Mouse (Mus musculus): ENCODE measurements at regions not wholly inside any gene's neighbourhood (a gene's known extent, or its start where the extent isn't known, plus 50 kb on each side); places are given as distances from the start of the nearest gene placed in this dataset.

DNA sequence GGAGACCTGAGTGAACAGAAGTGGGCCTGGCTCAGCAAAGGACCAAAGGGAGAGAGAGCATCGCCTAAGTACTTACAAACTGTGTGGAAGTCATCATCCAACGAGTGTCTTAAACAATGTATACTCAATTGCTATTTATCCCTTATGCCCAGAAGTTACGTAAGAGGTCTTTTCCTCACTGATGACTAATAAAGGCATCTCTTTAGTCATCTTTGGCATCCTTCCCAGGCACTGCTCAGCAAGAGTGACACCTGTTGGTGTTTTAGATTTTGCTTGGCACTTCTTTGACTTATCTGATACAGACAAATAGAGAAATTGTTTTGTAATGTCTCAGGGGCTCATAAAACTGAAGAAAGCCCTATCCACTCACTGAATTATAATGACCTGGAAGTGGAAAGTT, 59.4 kb upstream of the Cenpw start:
- DNase-seq, result no peak

DNA sequence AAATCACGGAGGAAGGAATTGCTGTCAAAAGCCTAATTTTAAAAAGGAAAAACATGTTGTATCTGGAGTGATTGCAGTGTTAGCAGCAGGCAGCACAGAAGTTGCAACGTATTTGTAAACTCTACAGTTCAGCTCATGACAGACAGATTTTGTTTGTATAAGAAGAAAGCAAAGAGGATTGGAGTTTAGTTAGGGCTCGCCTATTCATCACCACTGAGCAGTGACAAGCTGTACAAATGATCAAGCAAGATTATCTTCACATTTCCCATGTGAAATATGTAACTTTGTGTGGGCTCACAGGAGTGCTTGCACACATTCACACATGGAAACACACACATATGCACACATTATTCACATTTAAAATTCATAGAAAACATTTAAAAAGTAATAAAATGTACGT, 57.5 kb upstream of the Cenpw start:
- no peak for DNase-seq
